Mouse (Mus musculus) lung, postnatal 0 days (tissue): ENCODE measurements around the gene Gm5640. TPM values are rescaled to one million over a fixed set of nuclear protein-coding genes. Genes with fewer than 3 reads are reported as not detected.
"Not testable (repeated sequence)": the region's sequence is repeated elsewhere in the genome, so short reads cannot be mapped to it uniquely, and the experiment has no call there.

Experiments
- ATAC-seq: fragments of 200-750 bp; cut with Nextera tagmentation; 2 replicates; pipeline ENCODE4 v1.8.0; 2017; ENCODE audit warnings: moderate library complexity
- DNase-seq: peaks from one replicate; pipeline ENCODE4 v3.0.0-alpha.2; 2016; ENCODE audit warnings: low spot score
- H3K27ac ChIP-seq: fragments of 300-500 bp; sonication (generic); 2 replicates; pipeline ENCODE4 v1.5.1; 2014; ENCODE audit warnings: antibody characterized with exemption, mild to moderate bottlenecking, low read length, mixed read lengths
- H3K27me3 ChIP-seq: fragments of 300-500 bp; sonication (generic); replicated peaks from 2 replicates; pipeline ENCODE4 v1.6.1; 2014; ENCODE audit warnings: low read length, mixed read lengths; ENCODE audit not compliant: insufficient read depth
- H3K36me3 ChIP-seq: fragments of 300-500 bp; sonication (generic); 2 replicates; pipeline ENCODE4 v1.6.1; 2014; ENCODE audit warnings: low read length, mixed read lengths; ENCODE audit not compliant: insufficient read depth
- H3K4me1 ChIP-seq: fragments of 300-500 bp; sonication (generic); 2 replicates; pipeline ENCODE4 v1.6.1; 2014; ENCODE audit warnings: antibody characterized with exemption, low read depth, low read length, mixed read lengths; ENCODE audit not compliant: insufficient read depth
- H3K4me2 ChIP-seq: fragments of 300-500 bp; sonication (generic); replicated peaks from 2 replicates; pipeline ENCODE4 v1.6.1; 2014; ENCODE audit warnings: low read depth, mild to moderate bottlenecking, low read length, moderate library complexity, mixed read lengths
- H3K4me3 ChIP-seq: fragments of 300-500 bp; sonication (generic); 2 replicates; pipeline ENCODE4 v1.5.1; 2014; ENCODE audit warnings: low read depth, low read length
- H3K9ac ChIP-seq: fragments of 300-500 bp; sonication (generic); replicated peaks from 2 replicates; pipeline ENCODE4 v1.6.1; 2014; ENCODE audit warnings: low read depth, mild to moderate bottlenecking
- H3K9me3 ChIP-seq: fragments of 300-500 bp; sonication (generic); 2 replicates; pipeline ENCODE4 v1.6.1; 2016; ENCODE audit warnings: low read length, mixed read lengths
- CTCF ChIP-seq: IDR thresholded peaks from 2 replicates; pipeline ENCODE4 v1.5.1; 2016; ENCODE audit warnings: antibody characterized with exemption, mild to moderate bottlenecking
- EP300 ChIP-seq: IDR thresholded peaks from 2 replicates; pipeline ENCODE4 v1.6.1; 2016; ENCODE audit warnings: antibody characterized with exemption, mild to moderate bottlenecking, control low read depth
- whole genome bisulfite sequencing: fragments of 180-500 bp; shearing (Covaris S2); extraction: QIAGEN DNeasy Blood & Tissue Kit; methylation state at CpG from one replicate; pipeline ENCODE4 v1.1.7; 2014; 5-methylcytosine and 5-hydroxymethylcytosine counted together
- polyA plus RNA-seq: library from polyadenylated mRNA; unstranded; fragments of >200 nt; fragmentation: Nextera tagmentation; extraction: Ambion mirVana; gene quantifications from 2 replicates; pipeline ENCODE4 v1.2.1, GENCODE M21; 2015

The Gm5640 gene
- polyA plus RNA-seq, result 0.17 and 0.23 TPM in 2 replicates

GRCm38 (mm10) chrX:74645466-74646323, at the start of gene Gm5640:
Gm5640 (minus strand) TSS chrX:74645635.
- H3K9me3 ChIP-seq, H3K9ac ChIP-seq, H3K4me2 ChIP-seq, H3K27me3 ChIP-seq, H3K27ac ChIP-seq, H3K36me3 ChIP-seq, H3K4me3 ChIP-seq, DNase-seq, H3K4me1 ChIP-seq: not testable (repeated sequence)
- WGBS, result 33% methylated on average over 2 of the region's 5 CpGs
- ATAC-seq, result peak; percentile 86

- H3K4me1 ChIP-seq, H3K9ac ChIP-seq, H3K27ac ChIP-seq, H3K27me3 ChIP-seq, H3K9me3 ChIP-seq, ATAC-seq, H3K4me3 ChIP-seq, H3K4me2 ChIP-seq, H3K36me3 ChIP-seq, DNase-seq: not testable (repeated sequence)
- WGBS, result no CpG with 5 or more reads among the region's 1 CpGs
These were observed 958 bp upstream of the Gm5640 start for GRCm38 (mm10) chrX:74646393-74646792.

DNA sequence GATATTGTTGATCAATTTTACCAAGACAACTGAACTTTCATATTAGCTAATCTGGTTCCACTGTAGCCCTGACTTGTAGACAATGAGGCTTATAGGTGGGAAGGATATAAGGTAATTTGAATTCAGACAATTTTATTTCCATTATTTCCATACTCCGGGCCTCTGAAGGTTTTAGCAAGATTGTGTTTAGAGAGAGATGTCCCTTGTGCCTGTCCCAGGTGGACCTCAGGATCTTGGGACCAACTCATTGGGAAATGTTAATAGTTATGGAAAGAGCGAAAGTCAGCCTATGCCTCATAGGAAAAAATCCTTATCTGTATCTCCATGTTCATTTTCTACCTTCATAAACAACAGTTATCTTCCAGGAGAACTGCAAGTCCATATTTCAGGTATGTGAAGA, 53.1 kb downstream of the Gm5640 start, which contains the start of gene Olfr1325:
Gene Olfr1325 (plus strand): TSS at position 301 of the 400 bp plus-strand sequence.
- TF ChIP-seq CTCF (no peak), EP300 (no peak)
- no peak for DNase-seq
- no peak within 1 kb of the TSS for H3K27ac ChIP-seq
- no peaks in the 10 kb centered on the region for H3K36me3 ChIP-seq
- H3K4me1 ChIP-seq, result no peaks in the 10 kb centered on the region
- H3K4me3 ChIP-seq, result no peak within 1 kb of the TSS
- whole genome bisulfite sequencing, result 91% methylated on average over 2 of the region's 2 CpGs
- no peak within 1 kb of the TSS for H3K4me2 ChIP-seq
- no peak within 1 kb of the TSS for H3K9ac ChIP-seq
- no peaks in the 10 kb centered on the region for H3K9me3 ChIP-seq
- ATAC-seq, result no peak
- H3K27me3 ChIP-seq, result no peaks in the 10 kb centered on the region

Other genes with a start within 250 kb of the Gm5640 start
- gene G6pdx, start 216.4 kb downstream of the Gm5640 start, polyA plus RNA-seq, result 24.9 and 27.6 TPM in 2 replicates
- gene Gm6880, start 164.2 kb downstream of the Gm5640 start, polyA plus RNA-seq, result not detected in 2 replicates
- not detected in 2 replicates for gene Olfr1326-ps1, start 70.7 kb downstream of the Gm5640 start, polyA plus RNA-seq
- gene Olfr1325, start 53.0 kb downstream of the Gm5640 start, polyA plus RNA-seq, result not detected in 2 replicates
- gene Gm6890, start 95.3 kb upstream of the Gm5640 start, polyA plus RNA-seq, result not detected in 2 replicates
- 0.12 TPM in 1 of 2 replicates, not detected in the other for gene Gm5936, start 191.6 kb upstream of the Gm5640 start, polyA plus RNA-seq